Mouse (Mus musculus) E14TG2a.4 (cell line): Measurements from ENCODE around the gene Foxp2.

ENCODE experiments used
- CTCF ChIP-seq: conservative IDR thresholded peaks from 2 replicates; pipeline ENCODE4 v1.5.1; 2014; ENCODE audit warnings: low read length
- POU5F1 ChIP-seq: IDR thresholded peaks from 2 replicates; pipeline ENCODE4 v1.6.1; 2014; ENCODE audit warnings: low read length, borderline replicate concordance

GRCm38 (mm10) chr6:15402026-15402425 lies 500.9 kb downstream of the Foxp2 start:
- no peak for TF ChIP-seq POU5F1
- no peak for TF ChIP-seq CTCF
